ENCODE assay signal across 10 mouse cellular contexts in the genomic region with DNA sequence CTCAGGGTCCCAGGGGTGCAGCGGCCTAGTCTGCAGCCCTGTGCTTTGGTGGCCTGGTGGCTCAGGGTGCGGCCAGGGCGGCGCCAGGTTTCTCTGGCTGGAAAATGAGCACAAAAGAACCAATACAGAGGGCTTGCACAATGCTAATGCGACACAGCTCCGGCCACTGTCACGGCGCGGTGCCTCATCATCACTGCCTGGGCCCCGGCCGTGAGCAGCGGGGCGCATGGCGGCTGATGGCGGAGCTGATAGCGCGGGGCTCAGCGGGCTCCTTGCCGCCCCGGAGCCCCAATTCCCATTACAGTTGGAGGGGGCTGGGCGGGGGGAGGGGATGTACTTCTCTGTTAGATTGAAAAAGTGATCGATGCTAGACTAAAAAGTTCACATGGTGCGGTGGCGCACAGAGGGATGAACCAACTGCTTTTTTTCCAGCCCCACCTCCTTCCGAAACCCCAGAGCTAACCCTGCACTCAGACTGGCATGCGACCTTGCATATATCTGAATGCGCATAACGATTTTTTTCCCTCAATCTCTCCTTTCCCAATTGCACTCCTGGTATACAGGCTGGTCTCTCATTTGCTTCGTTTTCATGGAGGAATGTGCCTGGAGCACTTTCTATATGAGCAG. TPM values are rescaled to one million over a fixed set of nuclear protein-coding genes. Genes with fewer than 3 reads are reported as not detected.
A peak's percentile ranks its signal among the peaks of the same experiment; 100 is the strongest.
DNase-seq lines count a peak whose midpoint lies in the region; ATAC-seq and TF ChIP-seq lines count a peak whose summit lies in the region.
"Had no signal": no experiment of that assay in that cellular context is flagged by ENCODE, and none has a peak within 500 bp of the region (broad histone marks: within the 10 kb centered on the region; RNA-seq: fewer than 3 reads in every experiment).

No protein-coding gene starts in this region.

- 8% methylated on average over 29 of the region's 29 CpGs for WGBS in lung, embryonic 14.5 days
- WGBS in hindbrain, embryonic 10.5 days: 6% methylated on average over 29 of the region's 29 CpGs
- 13% methylated on average over 29 of the region's 29 CpGs for WGBS in liver, embryonic 15.5 days (ENCODE audit: insufficient replicate concordance)
- 15% methylated on average over 29 of the region's 29 CpGs for WGBS in stomach, postnatal 0 days
- 27% methylated on average over 29 of the region's 29 CpGs for WGBS in thymus, adult 2 months

- peak overlapping the region; percentile 58 for H3K4me2 ChIP-seq in lung, embryonic 14.5 days
- H3K4me2 ChIP-seq in liver, embryonic 15.5 days: peak overlapping the region; percentile 40
- H3K4me2 ChIP-seq in stomach, postnatal 0 days (replicated peaks; ENCODE audit: low read depth): peak overlapping the region; percentile 25; the same call in 1 of the 2 replicates

- no peak overlapping the region for H3K9ac ChIP-seq in lung, embryonic 14.5 days
- no peak overlapping the region for H3K9ac ChIP-seq in liver, embryonic 15.5 days
- H3K9ac ChIP-seq in stomach, postnatal 0 days (ENCODE audit: low read length): no peak overlapping the region

- H3K9me3 ChIP-seq in lung, embryonic 14.5 days (ENCODE audit: low read depth, low read length): no peaks in the 10 kb centered on the region
- no peaks in the 10 kb centered on the region for H3K9me3 ChIP-seq in hindbrain, embryonic 10.5 days
- no peaks in the 10 kb centered on the region for H3K9me3 ChIP-seq in liver, embryonic 15.5 days (replicated peaks)
- no peaks in the 10 kb centered on the region for H3K9me3 ChIP-seq in stomach, postnatal 0 days (ENCODE audit: control insufficient read depth, low read length)

- TF ChIP-seq EP300 in stomach, postnatal 0 days (optimal IDR thresholded peaks at IDR 0.05): no peak

- no peak for DNase-seq in lung, embryonic 14.5 days
- DNase-seq in lung, postnatal 14 days: no peak
- peak; percentile 54 for DNase-seq in hindbrain, embryonic 10.5 days (ENCODE audit: low spot score)
- no peak for DNase-seq in stomach, postnatal 0 days (ENCODE audit: low spot score)
- no peak for DNase-seq in gastrocnemius, adult 18-20 months (ENCODE audit: low spot score)
- DNase-seq in thymus, adult 2 months: no peak
- DNase-seq in left cerebral cortex, adult 8-10 months (ENCODE audit: low spot score in 2 of 2): no peak
- DNase-seq: kidney, postnatal 25 days had no signal

- H3K4me3 ChIP-seq in lung, embryonic 14.5 days (ENCODE audit: low read depth, low read length): peak overlapping the region; percentile 21
- H3K4me3 ChIP-seq in hindbrain, embryonic 10.5 days: peak overlapping the region; percentile 47
- H3K4me3 ChIP-seq in liver, embryonic 15.5 days (replicated peaks): peak overlapping the region; percentile 23; the same call in 1 of the 2 replicates
- H3K4me3 ChIP-seq in stomach, postnatal 0 days (ENCODE audit: low read depth, low read length): no peak overlapping the region
- no peak overlapping the region for H3K4me3 ChIP-seq in thymus, adult 2 months (ENCODE audit: control insufficient read depth, insufficient read depth, low read length)
- H3K4me3 ChIP-seq: myocyte had no signal

- no peak for TF ChIP-seq POLR2A in thymus, adult 2 months (IDR thresholded peaks at IDR 0.05; ENCODE audit: control insufficient read depth, extremely low read depth, insufficient read depth, low read length, poor library complexity)

- H3K36me3 ChIP-seq in lung, embryonic 14.5 days (ENCODE audit: insufficient read depth): no peaks in the 10 kb centered on the region
- H3K36me3 ChIP-seq in hindbrain, embryonic 10.5 days: no peaks in the 10 kb centered on the region
- no peaks in the 10 kb centered on the region for H3K36me3 ChIP-seq in liver, embryonic 15.5 days (replicated peaks)
- no peaks in the 10 kb centered on the region for H3K36me3 ChIP-seq in stomach, postnatal 0 days (ENCODE audit: control insufficient read depth, insufficient read depth, low read length)
- no peaks in the 10 kb centered on the region for H3K36me3 ChIP-seq in thymus, adult 2 months (ENCODE audit: control insufficient read depth, insufficient read depth, low read length)

- no peak; the same call in 1 of the 2 replicates for ATAC-seq in lung, embryonic 14.5 days (ENCODE audit: insufficient read depth)
- 0 out of 2 replicates have a peak, but pooled peaks have one; percentile 23 for ATAC-seq in liver, embryonic 15.5 days (ENCODE audit: insufficient read depth)
- no peak for ATAC-seq in stomach, postnatal 0 days (ENCODE audit: low FRiP score, low TSS enrichment)

- no peak overlapping the region for H3K27ac ChIP-seq in lung, embryonic 14.5 days (ENCODE audit: low read depth)
- H3K27ac ChIP-seq in hindbrain, embryonic 10.5 days: peak overlapping the region; percentile 81
- no peak overlapping the region for H3K27ac ChIP-seq in liver, embryonic 15.5 days (replicated peaks)
- H3K27ac ChIP-seq in stomach, postnatal 0 days (replicated peaks): no peak overlapping the region
- H3K27ac ChIP-seq in thymus, adult 2 months (ENCODE audit: control insufficient read depth, insufficient read depth, low read length): no peak overlapping the region

- peaks cover 13% of the 10 kb centered on the region; the same call in 1 of the 2 replicates for H3K27me3 ChIP-seq in lung, embryonic 14.5 days (ENCODE audit: insufficient read depth, low read length)
- peaks cover 23% of the 10 kb centered on the region for H3K27me3 ChIP-seq in hindbrain, embryonic 10.5 days (ENCODE audit: insufficient read depth, poor library complexity, severe bottlenecking)
- peaks cover 9% of the 10 kb centered on the region; the same call in 1 of the 2 replicates for H3K27me3 ChIP-seq in liver, embryonic 15.5 days
- no peaks in the 10 kb centered on the region for H3K27me3 ChIP-seq in stomach, postnatal 0 days (ENCODE audit: control insufficient read depth, insufficient read depth, low read length)
- no peaks in the 10 kb centered on the region for H3K27me3 ChIP-seq in thymus, adult 2 months (ENCODE audit: control insufficient read depth, insufficient read depth, low read length)

- TF ChIP-seq CTCF in lung, embryonic 14.5 days (IDR thresholded peaks at IDR 0.05; ENCODE audit: low read depth): no peak
- TF ChIP-seq CTCF in stomach, postnatal 0 days (IDR thresholded peaks at IDR 0.05; ENCODE audit: low read depth): no peak
- no peak for TF ChIP-seq CTCF in thymus, adult 2 months (IDR thresholded peaks at IDR 0.05; ENCODE audit: borderline replicate concordance, control insufficient read depth, extremely low read depth, insufficient read depth, low read length, poor library complexity)

- no peaks in the 10 kb centered on the region for H3K4me1 ChIP-seq in lung, embryonic 14.5 days (ENCODE audit: insufficient read depth)
- peaks cover 23% of the 10 kb centered on the region for H3K4me1 ChIP-seq in hindbrain, embryonic 10.5 days (replicated peaks)
- H3K4me1 ChIP-seq in liver, embryonic 15.5 days (replicated peaks): 0 out of 2 replicates have a peak, but pooled peaks cover 5% of the 10 kb centered on the region
- no peaks in the 10 kb centered on the region for H3K4me1 ChIP-seq in stomach, postnatal 0 days (replicated peaks; ENCODE audit: control insufficient read depth, insufficient read depth)
- no peaks in the 10 kb centered on the region for H3K4me1 ChIP-seq in thymus, adult 2 months (replicated peaks; ENCODE audit: control insufficient read depth, insufficient read depth, low read length)

RNA-seq across cellular contexts. Expression of gene 4930535I16Rik, which starts 54.7 kb away (rescaled TPM):
- not detected in 2 replicates for polyA plus RNA-seq in lung, embryonic 14.5 days (2014; fragmentation: Nextera tagmentation; extraction: Ambion mirVana)
- not detected in 2 replicates for polyA plus RNA-seq in hindbrain, embryonic 10.5 days (2016; fragmentation: Nextera tagmentation; extraction: Ambion mirVana)
- polyA plus RNA-seq in liver, embryonic 15.5 days (2015; fragmentation: Nextera tagmentation; extraction: Ambion mirVana): not detected in 2 replicates
- not detected in 2 replicates for polyA plus RNA-seq in stomach, postnatal 0 days (2015; fragmentation: Nextera tagmentation; extraction: Ambion mirVana)
- not detected for total RNA-seq in gastrocnemius, adult 18-20 months (2021)
- polyA plus RNA-seq in thymus, adult 2 months (2012; rRNA removed): 0.26 TPM in 1 of 2 replicates, not detected in the other
- total RNA-seq in left cerebral cortex, adult 8-10 months (2022): not detected
- polyA plus RNA-seq: myocyte had no signal

RNA-seq across cellular contexts. Expression of gene Rragc, which starts 55.3 kb away (rescaled TPM):
- 50.2 and 54.3 TPM in 2 replicates for polyA plus RNA-seq in lung, embryonic 14.5 days (2014; fragmentation: Nextera tagmentation; extraction: Ambion mirVana)
- polyA plus RNA-seq in hindbrain, embryonic 10.5 days (2016; fragmentation: Nextera tagmentation; extraction: Ambion mirVana): 40.6 and 47.1 TPM in 2 replicates
- 20.0 and 22.3 TPM in 2 replicates for polyA plus RNA-seq in liver, embryonic 15.5 days (2015; fragmentation: Nextera tagmentation; extraction: Ambion mirVana)
- polyA plus RNA-seq in stomach, postnatal 0 days (2015; fragmentation: Nextera tagmentation; extraction: Ambion mirVana): 38.3 and 41.2 TPM in 2 replicates
- total RNA-seq in gastrocnemius, adult 18-20 months (2021): 10 to 100 TPM; 18.7 to 23.1 TPM
- polyA plus RNA-seq in thymus, adult 2 months (2012; rRNA removed): 44.6 and 46.2 TPM in 2 replicates
- 10 to 100 TPM; 66.4 to 69.6 (median 67.6) TPM for total RNA-seq in left cerebral cortex, adult 8-10 months (2022)

Comparison
In these comparisons a context has a peak if more than half of its experiments do, and no peak if none do; other contexts are left out.
1. H3K4me3 ChIP-seq: peak in lung, embryonic 14.5 days (single experiment), hindbrain, embryonic 10.5 days (single experiment) and liver, embryonic 15.5 days (single experiment); none in stomach, postnatal 0 days (single experiment) and thymus, adult 2 months (single experiment).
2. Peak in every context shown above with its lines, with median percentiles within 50 percentile points of each other: H3K4me2 ChIP-seq.